Mouse (Mus musculus) hindlimb bud, embryonic 11.5 days (tissue): ENCODE measurements around the gene Ky.

Experiments used
- DNase-seq: peaks from one replicate; pipeline ENCODE4 v3.0.0-alpha.2; 2012; ENCODE audit warnings: low read depth, low spot score; ENCODE audit errors: extremely low spot score

The Ky gene

DNA sequence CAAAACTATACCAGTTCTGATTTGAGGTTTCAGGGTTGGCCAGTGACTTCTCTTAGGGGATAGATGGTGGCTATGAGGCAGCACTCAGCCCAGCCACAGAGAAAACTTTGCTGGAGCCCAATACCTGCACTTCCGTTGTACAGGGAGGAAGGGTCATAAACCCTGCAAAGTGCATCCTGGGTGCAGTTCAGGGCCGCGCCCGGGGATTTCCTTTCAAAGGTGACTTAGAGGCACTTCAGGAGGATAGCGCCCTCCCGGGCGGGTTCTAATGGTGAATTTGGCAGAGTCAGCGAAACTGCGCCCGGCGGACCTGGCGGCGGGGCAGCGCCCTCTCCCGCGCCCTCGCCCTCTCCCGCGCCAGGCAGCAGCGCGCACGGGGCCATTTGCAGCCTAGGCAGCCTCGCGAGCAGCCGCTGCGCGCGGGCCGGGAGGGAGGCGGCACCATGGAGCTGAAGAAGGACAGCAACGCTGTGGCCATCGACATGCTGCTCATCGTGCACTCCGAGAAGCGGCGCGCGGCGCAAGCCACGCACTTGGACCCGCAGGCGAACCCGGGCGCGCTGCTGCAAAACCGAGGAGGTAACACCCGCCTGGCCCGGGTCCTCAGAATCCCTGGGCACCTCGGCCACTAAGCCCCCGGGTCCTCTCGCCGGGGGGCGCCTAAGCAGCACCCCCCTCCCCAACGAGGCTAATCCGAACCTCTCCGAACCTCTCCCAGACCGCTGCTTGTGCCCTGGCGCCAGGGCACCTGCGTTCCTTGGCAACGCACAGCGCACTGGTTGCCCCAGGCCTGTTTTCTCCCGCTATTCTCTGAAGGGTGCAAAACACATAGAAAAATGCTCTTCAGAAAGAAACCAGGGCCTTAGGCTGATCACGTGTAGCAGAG, at the start of gene Ky:
Gene Ky, plus strand, starts transcription at position 51 of the 886 bp plus-strand sequence.
- DNase-seq, result no peak

- no peak for DNase-seq
Observed at GRCm38 (mm10) chr9:102462251-102462650, 43.3 kb upstream of the Ky start.

DNA sequence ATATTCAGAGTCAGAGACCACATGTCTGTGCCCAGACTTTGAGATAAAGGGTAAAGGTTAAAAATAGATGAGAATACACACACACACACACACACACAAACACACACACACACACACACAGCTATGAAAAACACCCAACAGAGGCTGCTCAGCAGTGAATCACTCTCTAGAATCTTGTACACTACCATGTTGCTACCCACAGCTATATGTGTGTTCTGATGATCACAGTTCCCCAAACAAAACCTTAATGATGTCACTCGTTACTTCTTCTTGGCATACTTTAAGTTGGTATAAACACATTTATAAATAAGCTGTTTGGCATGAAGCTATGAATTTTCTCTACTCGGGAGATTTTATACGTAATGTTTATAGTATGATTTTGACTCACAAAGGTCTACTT, 40.5 kb upstream of the Ky start:
- DNase-seq, result no peak

- no peak for DNase-seq
Observed at GRCm38 (mm10) chr9:102465726-102466125, 39.8 kb upstream of the Ky start.

GRCm38 (mm10) chr9:102470076-102470819, 35.3 kb upstream of the Ky start:
- no peak for DNase-seq

DNA sequence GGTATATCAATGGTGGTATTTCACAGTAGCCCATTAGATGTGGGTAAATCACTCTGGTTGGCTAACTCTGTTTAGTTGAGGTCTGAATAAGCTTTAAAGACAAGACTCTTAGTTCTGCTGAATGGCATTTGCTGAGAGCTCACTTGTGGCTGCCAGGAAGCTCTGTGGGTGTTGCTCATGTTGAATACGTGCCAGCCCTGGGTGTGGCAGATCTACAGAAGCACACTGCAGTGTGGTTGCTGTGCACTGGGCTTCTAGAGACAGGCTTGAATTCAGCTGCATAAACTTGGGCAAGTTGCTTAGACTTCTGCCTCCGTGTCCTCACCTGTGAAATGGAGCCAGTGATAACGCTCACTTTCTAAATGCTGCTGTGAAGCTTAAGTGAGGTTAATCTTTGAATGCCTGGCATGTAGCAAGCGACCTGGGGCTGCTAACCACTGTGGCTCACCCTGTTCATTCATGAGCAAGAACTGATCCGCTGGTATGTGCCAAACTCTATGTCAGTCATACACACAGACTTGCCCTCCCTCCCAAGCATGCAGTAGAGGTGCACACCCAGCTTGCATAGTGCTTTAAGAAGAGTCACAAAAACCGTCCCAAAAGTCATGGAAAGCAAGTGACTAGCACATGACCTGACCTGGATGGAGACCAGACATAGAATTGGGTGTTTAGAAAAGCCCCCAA, 27.6 kb upstream of the Ky start:
- DNase-seq, result no peak

GRCm38 (mm10) chr9:102478451-102478835, 27.1 kb upstream of the Ky start:
- DNase-seq, result no peak

GRCm38 (mm10) chr9:102479022-102479421, 26.5 kb upstream of the Ky start:
- no peak for DNase-seq

DNA sequence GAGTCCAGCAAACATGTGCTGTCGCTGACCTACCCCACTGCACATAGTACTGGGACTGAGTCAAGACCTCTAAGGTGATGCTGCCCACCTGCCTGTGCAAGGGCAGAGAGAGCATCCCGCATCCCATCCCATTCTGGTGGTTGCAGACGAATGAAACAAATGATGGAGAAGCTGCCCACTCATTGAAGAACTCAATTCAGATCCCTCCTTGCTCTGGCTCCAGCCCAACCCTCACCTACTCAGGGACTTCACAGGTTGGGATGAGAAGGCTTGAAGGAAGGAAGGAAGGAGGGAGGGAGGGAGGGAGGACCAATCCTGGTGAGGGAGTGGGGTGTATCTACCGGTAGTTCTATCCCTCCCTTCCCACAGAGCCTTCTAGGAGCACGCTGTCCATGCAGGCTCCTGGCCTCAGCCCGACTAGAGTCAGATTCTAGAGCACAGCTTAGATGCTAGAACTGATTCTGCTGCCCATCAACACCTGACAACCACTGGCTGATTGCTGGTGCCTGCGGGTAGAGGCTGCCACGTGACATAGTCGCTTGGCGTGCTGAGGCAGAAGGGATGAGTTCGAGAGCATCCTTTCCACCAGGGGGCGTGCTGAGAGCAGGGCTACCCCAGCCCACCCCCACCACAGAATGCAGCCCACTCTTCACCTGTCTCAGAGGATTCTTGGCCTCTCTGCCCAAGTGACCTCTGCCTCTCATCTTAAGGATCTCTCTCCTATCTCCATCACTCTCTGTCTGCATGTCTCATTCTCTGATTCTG, 13.3 kb upstream of the Ky start:
- no peak for DNase-seq

DNA sequence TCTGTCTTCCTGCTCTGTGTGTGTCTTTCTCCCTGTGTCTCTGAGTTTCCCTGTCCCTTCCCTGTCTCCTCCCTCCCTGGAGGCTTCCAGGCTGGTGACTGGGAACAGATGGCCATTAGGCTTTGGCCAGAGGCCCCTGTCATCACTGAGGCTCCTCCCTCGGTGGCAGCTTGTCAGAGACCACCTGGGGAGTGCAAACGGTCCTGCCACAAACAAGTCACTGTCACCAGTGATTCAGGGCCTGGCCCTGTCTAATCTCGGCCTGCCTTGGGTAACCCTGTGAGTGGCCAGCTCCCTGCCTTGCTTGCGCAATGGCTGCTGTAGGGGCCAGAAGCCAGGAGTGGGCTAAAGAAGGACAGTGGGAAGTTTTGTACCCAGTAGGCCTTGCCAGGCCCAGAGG, 12.5 kb upstream of the Ky start:
- no peak for DNase-seq

DNA sequence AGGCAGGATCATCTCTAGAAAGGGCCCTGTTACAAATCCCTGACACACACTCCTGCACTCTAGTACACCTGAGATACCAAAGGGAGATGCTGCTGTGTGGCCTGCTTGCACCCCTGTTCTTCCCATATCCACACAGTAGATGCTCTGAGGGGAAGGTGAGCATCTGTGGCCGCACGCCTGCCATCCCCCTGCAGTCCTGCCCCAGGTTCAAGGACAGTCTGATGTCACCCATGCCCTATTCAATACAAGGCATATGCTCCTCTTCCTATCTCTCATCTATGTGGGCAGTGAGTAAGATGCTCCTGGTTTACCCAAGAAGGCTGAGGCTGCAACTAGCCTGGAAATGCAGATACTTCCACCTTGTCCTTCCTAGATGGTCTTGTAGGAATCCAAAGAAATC, 11.6 kb upstream of the Ky start:
- no peak for DNase-seq

DNA sequence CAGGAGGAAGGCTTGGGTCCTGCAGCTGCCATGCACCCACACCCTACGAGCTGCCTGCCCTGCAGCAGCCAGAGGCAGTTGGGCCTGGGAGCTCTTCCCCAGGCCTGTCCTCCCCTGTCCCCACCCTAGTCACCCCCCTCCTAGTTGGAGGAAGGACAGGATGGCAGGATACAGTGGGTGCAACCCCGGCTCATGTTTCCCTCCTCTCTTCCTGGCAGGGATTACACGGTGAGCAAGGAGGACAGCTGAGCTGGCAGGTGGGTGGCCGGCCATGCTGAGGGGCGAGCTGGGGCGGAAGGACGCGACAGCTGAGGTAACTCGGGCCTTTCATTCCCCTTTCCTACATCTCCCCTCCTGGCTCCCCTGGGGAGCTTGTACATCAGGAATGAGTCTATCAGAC, 11.1 kb upstream of the Ky start:
- no peak for DNase-seq

DNA sequence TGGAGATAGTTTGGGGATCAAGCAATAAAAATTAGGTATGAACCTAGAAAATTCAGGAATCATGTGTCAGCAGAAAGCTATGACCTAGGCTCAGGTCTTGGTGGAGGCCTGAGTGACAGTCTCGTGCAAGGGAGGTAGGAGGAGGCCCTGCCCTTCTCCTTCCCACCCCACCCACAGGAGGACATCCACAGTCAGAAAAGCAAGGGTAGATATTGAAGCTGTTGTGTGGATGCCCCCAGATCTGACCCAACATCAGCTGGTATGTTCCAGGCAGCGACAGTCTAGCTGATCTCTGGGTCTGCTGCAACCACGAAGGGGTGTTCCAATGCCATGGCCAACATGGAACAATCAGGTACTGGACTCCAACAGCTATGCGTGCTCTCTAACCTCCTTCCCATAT, 10.3 kb upstream of the Ky start:
- no peak for DNase-seq

- no peak for DNase-seq
Observed at GRCm38 (mm10) chr9:102496481-102497041, 9.0 kb upstream of the Ky start.

GRCm38 (mm10) chr9:102497089-102497690, 8.4 kb upstream of the Ky start:
- no peak for DNase-seq

DNA sequence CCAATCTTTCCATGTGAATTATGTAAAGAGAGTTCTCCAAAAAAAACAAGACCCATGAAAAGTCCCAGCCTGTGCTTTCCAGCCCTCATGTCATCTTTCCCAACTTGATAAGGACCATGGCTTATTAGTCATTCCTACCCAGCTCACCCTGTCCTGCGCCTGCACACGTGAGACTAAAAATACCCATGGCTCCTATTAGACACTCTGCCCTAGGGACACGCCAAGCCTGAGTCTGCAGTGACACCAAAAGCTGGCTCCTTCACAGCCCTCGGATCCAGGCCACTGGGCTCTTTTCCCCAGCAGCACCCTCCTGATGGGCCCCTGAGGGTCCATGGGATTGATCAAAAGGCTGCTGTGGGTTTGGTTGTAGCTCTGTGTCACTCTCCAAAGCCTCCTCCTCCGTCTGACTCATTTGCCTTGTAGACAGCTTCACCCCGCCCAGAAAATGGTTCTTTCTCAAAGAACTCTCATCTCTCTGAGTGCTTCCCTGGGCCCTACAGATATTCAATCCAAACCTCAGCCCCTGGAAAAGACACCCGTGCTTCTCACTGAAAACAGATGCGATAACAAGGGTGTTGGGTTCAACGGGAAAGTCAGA, 7.6 kb upstream of the Ky start:
- no peak for DNase-seq

DNA sequence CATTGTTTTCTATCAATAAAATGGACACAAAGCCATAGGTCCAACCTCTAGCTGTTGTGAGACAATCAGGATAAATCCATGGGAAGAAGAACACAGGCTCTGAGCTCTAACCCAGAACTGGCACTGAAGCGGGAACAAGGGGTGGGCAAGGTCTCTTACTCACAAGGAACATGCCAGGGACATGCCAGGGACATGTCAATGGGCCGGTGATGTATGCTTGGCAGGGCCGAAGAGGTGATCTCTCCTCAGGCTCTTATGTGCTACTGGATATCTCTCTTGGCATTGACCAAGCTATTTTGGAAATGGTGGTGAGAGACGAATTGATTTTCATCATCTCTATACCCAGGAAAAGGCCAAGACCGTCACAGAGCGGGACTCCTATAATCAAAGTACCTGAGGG, 6.8 kb upstream of the Ky start:
- no peak for DNase-seq

DNA sequence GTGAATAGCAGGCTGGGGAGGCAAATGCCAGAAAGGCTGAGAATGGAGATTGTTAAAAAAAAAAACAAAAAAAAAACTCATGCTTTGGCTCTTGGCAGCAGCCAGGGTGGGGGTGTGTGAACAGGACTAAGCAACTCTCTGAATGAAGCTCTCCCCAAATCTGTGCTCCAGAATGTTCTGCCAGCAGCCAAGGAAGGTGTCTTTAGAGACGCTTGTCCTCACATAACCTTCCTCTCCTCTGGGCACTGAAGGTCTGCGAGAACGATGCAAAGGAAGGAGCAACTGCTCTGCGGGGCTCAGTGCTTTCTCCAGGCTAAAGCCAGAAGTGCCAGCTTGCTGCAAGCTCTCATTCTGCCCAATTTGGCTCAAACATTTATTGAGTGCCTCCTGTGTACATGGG, 6.3 kb upstream of the Ky start:
- no peak for DNase-seq

DNA sequence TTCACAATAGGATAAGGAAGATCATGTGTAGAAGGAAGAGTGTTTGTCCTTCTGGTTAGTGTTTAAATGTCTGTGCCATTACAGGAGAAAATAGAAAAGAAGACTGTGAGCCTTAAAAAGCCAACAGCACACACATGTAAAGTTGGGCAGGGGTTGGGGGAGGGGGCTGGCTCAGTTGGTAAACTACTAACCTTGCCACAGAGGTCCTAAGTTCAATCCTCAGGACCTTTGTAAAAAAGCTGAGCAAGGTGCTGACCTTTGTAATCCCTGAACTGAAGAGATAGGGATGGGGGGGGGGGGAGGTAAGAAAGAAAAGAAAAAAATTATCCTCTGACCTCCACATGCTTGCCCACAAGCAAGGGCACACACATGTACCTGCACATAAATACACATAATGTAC, 5.8 kb upstream of the Ky start:
- no peak for DNase-seq

DNA sequence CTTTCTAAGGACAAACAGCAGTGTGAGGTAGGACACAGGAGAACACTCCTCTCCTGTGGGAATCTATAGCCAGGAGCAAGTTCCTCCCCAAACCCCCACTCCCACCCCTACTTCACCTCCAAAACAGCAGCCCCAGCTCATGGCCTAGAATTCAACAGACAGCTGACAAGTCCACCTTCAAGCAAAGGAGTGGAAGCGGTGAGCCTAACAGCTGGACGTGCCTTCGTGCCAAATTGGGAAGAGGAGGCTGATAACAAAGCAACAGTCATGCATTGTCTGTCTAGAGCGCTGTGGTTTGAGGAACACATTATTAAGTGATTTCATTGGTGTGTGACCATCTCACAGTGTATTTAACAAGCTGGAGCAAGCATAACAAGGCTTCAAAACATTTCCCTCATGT, 4.4 kb upstream of the Ky start:
- no peak for DNase-seq
